Mouse (Mus musculus): ENCODE data around the gene Rapgef1.

DNA sequence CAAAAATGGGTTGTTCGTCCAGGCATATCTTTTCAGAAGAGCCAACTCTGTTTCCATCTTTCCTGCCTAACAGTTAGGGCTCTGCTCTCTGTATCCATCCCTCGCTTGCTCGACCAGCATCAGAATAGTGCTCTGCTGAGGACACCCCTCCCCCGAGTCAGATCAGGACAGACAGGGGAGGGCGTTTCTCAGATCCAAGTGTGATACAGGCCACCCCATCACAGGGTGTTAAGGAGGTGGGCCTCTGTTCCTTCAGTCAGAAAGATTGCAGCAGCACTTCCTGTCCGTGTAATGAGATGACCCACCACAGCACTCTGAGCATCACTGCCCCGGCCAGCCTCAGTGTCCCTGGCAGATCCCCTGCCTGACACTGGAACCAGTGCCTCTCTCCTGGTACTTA lies 96.6 kb downstream of the Rapgef1 start:
- no peak for TF ChIP-seq CTCF (IDR thresholded peaks at IDR 0.05; ENCODE audit: borderline replicate concordance, control insufficient read depth, extremely low read depth, insufficient read depth, low read length, poor library complexity)
- TF ChIP-seq POLR2A (IDR thresholded peaks at IDR 0.05; ENCODE audit: control insufficient read depth, extremely low read depth, insufficient read depth, low read length, poor library complexity) = no peak

Measured in thymus, adult 2 months (tissue).